Mouse (Mus musculus) ES-Bruce4 (cell line): ENCODE data around the gene Defa37. TPM values are rescaled to one million over a fixed set of nuclear protein-coding genes. Genes with fewer than 3 reads are reported as not detected.
"Not testable (repeated sequence)": the region's sequence is repeated elsewhere in the genome, so short reads cannot be mapped to it uniquely, and the experiment has no call there.

Experiments
- H3K27ac ChIP-seq: 2 replicates; pipeline ENCODE4 v1.5.1; 2012; ENCODE audit warnings: low read length, inconsistent platforms; ENCODE audit not compliant: insufficient read depth
- H3K27me3 ChIP-seq: 2 replicates; pipeline ENCODE4 v1.6.1; 2012; ENCODE audit warnings: mild to moderate bottlenecking, low read length, inconsistent platforms; ENCODE audit not compliant: control insufficient read depth, poor library complexity, insufficient read depth, severe bottlenecking
- H3K36me3 ChIP-seq: 2 replicates; pipeline ENCODE4 v1.6.1; 2012; ENCODE audit warnings: inconsistent platforms, mild to moderate bottlenecking, low read length, moderate library complexity; ENCODE audit not compliant: control insufficient read depth, poor library complexity, insufficient read depth, severe bottlenecking
- H3K4me1 ChIP-seq: one replicate; pipeline ENCODE4 v1.8.1; 2011; ENCODE audit warnings: low read length; ENCODE audit not compliant: control insufficient read depth, insufficient read depth
- H3K4me3 ChIP-seq: 2 replicates; pipeline ENCODE4 v1.5.1; 2011; ENCODE audit warnings: low read depth, mild to moderate bottlenecking, low read length
- H3K9ac ChIP-seq: 2 replicates; pipeline ENCODE4 v1.6.1; 2012; ENCODE audit warnings: low read depth, mild to moderate bottlenecking, inconsistent platforms; ENCODE audit not compliant: poor library complexity, severe bottlenecking
- H3K9me3 ChIP-seq: replicated peaks from 2 replicates; pipeline ENCODE4 v1.6.1; 2012; ENCODE audit warnings: mild to moderate bottlenecking, low read length, inconsistent platforms; ENCODE audit not compliant: control insufficient read depth, poor library complexity, insufficient read depth, severe bottlenecking
- polyA plus RNA-seq: library from polyadenylated mRNA; stranded (reverse); fragments of >200 nt; gene quantifications from 2 replicates; pipeline ENCODE4 v1.2.4, GENCODE M21; 2011; ENCODE audit warnings: low read depth; ENCODE audit not compliant: missing spikeins, insufficient read depth, insufficient read length

The Defa37 gene
- not detected in 2 replicates for polyA plus RNA-seq

GRCm38 (mm10) chr8:21565086-21565485 is at the start of gene Defa37:
TSS of gene Defa37 (plus strand) at chr8:21565386.
- not testable (repeated sequence) for H3K9ac ChIP-seq, H3K27ac ChIP-seq, H3K36me3 ChIP-seq, H3K9me3 ChIP-seq, H3K27me3 ChIP-seq, H3K4me3 ChIP-seq, H3K4me1 ChIP-seq

GRCm38 (mm10) chr8:21528732-21529131 is 36.5 kb upstream of the Defa37 start, which contains the start of gene Defa32:
TSS of gene Defa32 (plus strand) at chr8:21529032.
- H3K4me1 ChIP-seq, H3K27ac ChIP-seq, H3K36me3 ChIP-seq, H3K9me3 ChIP-seq, H3K27me3 ChIP-seq, H3K9ac ChIP-seq, H3K4me3 ChIP-seq: not testable (repeated sequence)

DNA sequence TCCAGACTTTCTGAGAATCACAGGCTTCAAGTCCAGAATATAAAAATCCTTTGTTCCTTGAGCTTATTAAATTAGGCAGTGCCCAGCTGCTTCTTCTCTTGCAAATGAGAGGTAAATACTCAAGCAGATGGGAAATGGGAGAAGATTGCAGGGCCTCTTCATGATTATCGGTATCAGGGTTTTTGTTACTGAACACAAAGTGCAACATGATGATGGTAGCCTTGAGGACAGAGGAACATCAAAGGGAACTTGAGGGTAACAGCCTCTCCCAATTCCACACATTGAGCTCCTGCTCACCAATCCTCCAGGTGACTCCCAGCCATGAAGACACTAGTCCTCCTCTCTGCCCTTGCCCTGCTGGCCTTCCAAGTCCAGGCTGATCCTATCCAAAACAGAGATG is 17.5 kb downstream of the Defa37 start, which contains the start of gene Defa28:
TSS of gene Defa28 (plus strand) at position 301 of the 400 bp plus-strand sequence.
- H3K27ac ChIP-seq, H3K36me3 ChIP-seq, H3K27me3 ChIP-seq, H3K9me3 ChIP-seq, H3K4me3 ChIP-seq, H3K9ac ChIP-seq, H3K4me1 ChIP-seq: not testable (repeated sequence)

DNA sequence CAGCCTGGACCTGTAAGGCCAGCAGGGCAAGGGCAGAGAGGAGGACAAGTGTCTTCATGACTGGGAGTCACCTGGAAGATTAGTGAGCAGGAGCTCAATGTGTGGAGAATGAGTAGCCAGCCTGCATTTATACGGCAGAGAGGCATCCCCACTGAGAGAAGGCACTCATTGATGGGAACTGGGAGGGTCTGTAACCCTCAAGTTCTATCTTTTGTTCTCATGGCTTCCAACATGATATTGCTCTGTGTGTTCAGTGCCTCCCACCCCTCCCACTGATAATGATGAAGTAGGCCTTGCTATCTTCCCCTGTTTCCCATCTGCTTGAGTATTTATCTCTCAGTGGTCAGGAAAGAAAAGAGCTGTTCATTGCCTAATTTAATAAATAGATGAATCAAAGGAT is 29.2 kb downstream of the Defa37 start, which contains the start of gene Gm7861:
TSS of gene Gm7861 (minus strand) at position 101 of the 400 bp plus-strand sequence.
- not testable (repeated sequence) for H3K27me3 ChIP-seq, H3K27ac ChIP-seq, H3K9me3 ChIP-seq, H3K4me1 ChIP-seq, H3K9ac ChIP-seq, H3K36me3 ChIP-seq, H3K4me3 ChIP-seq

Other genes with a start within 250 kb of the Defa37 start
- not detected in 2 replicates for gene Defa27, start 249.8 kb upstream of the Defa37 start, polyA plus RNA-seq
- not detected in 2 replicates for gene Defa29, start 238.4 kb upstream of the Defa37 start, polyA plus RNA-seq
- gene Defa2, start 186.9 kb upstream of the Defa37 start, polyA plus RNA-seq = not detected in 2 replicates
- gene Defa33, start 173.6 kb upstream of the Defa37 start, polyA plus RNA-seq = not detected in 2 replicates
- not detected in 2 replicates for gene Defa36, start 138.0 kb upstream of the Defa37 start, polyA plus RNA-seq
- not detected in 2 replicates for gene Gm7849, start 108.8 kb upstream of the Defa37 start, polyA plus RNA-seq
- gene Defa20, start 56.1 kb upstream of the Defa37 start, polyA plus RNA-seq = not detected in 2 replicates
- gene Defa32, start 36.4 kb upstream of the Defa37 start, polyA plus RNA-seq = not detected in 2 replicates
- gene Defa28, start 17.6 kb downstream of the Defa37 start, polyA plus RNA-seq = not detected in 2 replicates
- not detected in 2 replicates for gene Gm7861, start 29.1 kb downstream of the Defa37 start, polyA plus RNA-seq
- gene Defa26, start 52.8 kb downstream of the Defa37 start, polyA plus RNA-seq = not detected in 2 replicates
- gene Defa17, start 90.4 kb downstream of the Defa37 start, polyA plus RNA-seq = not detected in 2 replicates
- not detected in 2 replicates for gene Defa34, start 100.4 kb downstream of the Defa37 start, polyA plus RNA-seq
- gene AY761184, start 138.3 kb downstream of the Defa37 start, polyA plus RNA-seq = not detected in 2 replicates
- not detected in 2 replicates for gene Defa24, start 169.1 kb downstream of the Defa37 start, polyA plus RNA-seq